Mouse (Mus musculus) splenic B cell, adult 2 months (primary cell): ENCODE results near the gene 1810010H24Rik.
"Not testable (repeated sequence)": the region's sequence is repeated elsewhere in the genome, so short reads cannot be mapped to it uniquely, and the experiment has no call there.

ENCODE experiments used
- DNase-seq: peaks from one replicate; pipeline ENCODE4 v3.0.0-alpha.2; 2011; ENCODE audit warnings: low read depth, low spot score
- H3K27me3 ChIP-seq: 2 replicates; pipeline ENCODE4 v1.6.1; 2012; ENCODE audit warnings: mild to moderate bottlenecking, low read length, moderate library complexity, mixed read lengths; ENCODE audit not compliant: control insufficient read depth, poor library complexity, insufficient read depth, severe bottlenecking
- H3K36me3 ChIP-seq: 2 replicates; pipeline ENCODE4 v1.6.1; 2012; ENCODE audit warnings: mild to moderate bottlenecking, low read length, moderate library complexity, mixed read lengths; ENCODE audit not compliant: control insufficient read depth, poor library complexity, insufficient read depth, severe bottlenecking

1810010H24Rik gene

GRCm38 (mm10) chr11:107001760-107002675 lies 23.5 kb upstream of the 1810010H24Rik start:
- DNase-seq: no peak
- H3K27me3 ChIP-seq: no peaks in the 10 kb centered on the region

GRCm38 (mm10) chr11:107005538-107005937 lies 19.9 kb upstream of the 1810010H24Rik start:
- no peak for DNase-seq
- Histone ChIP-seq H3K27me3 (no peaks in the 10 kb centered on the region), H3K36me3 (no peaks in the 10 kb centered on the region)

More at GRCm38 (mm10) chr11:107001760-107002675, 23.5 kb upstream of the 1810010H24Rik start:
- H3K36me3 ChIP-seq: no peaks in the 10 kb centered on the region

GRCm38 (mm10) chr11:107010447-107010846 lies 15.0 kb upstream of the 1810010H24Rik start:
- no peak for DNase-seq
- no peaks in the 10 kb centered on the region for H3K36me3 ChIP-seq
- no peaks in the 10 kb centered on the region for H3K27me3 ChIP-seq

- no peak for DNase-seq
- no peaks in the 10 kb centered on the region for H3K36me3 ChIP-seq
- H3K27me3 ChIP-seq: no peaks in the 10 kb centered on the region
These were observed 14.3 kb upstream of the 1810010H24Rik start for GRCm38 (mm10) chr11:107011171-107011570.

GRCm38 (mm10) chr11:107011669-107012323 lies 13.7 kb upstream of the 1810010H24Rik start:
- DNase-seq: no peak
- no peaks in the 10 kb centered on the region for H3K36me3 ChIP-seq
- H3K27me3 ChIP-seq: no peaks in the 10 kb centered on the region

GRCm38 (mm10) chr11:107012324-107013017 lies 13.0 kb upstream of the 1810010H24Rik start:
- DNase-seq: peak; percentile 99
- no peaks in the 10 kb centered on the region for H3K27me3 ChIP-seq

GRCm38 (mm10) chr11:107014020-107014585 lies 11.4 kb upstream of the 1810010H24Rik start:
- H3K36me3 ChIP-seq: no peaks in the 10 kb centered on the region
- DNase-seq: peak; percentile 48
- no peaks in the 10 kb centered on the region for H3K27me3 ChIP-seq

More at GRCm38 (mm10) chr11:107012324-107013017, 13.0 kb upstream of the 1810010H24Rik start:
- H3K36me3 ChIP-seq: no peaks in the 10 kb centered on the region

- H3K27me3 ChIP-seq: no peaks in the 10 kb centered on the region
- H3K36me3 ChIP-seq: no peaks in the 10 kb centered on the region
- peak; percentile 76 for DNase-seq
These were observed 10.7 kb upstream of the 1810010H24Rik start for GRCm38 (mm10) chr11:107014597-107015309.

- H3K36me3 ChIP-seq, DNase-seq, H3K27me3 ChIP-seq: not testable (repeated sequence)
These were observed 9.8 kb upstream of the 1810010H24Rik start for GRCm38 (mm10) chr11:107015535-107016187.

GRCm38 (mm10) chr11:107016893-107017292 lies 8.6 kb upstream of the 1810010H24Rik start:
- H3K27me3 ChIP-seq: no peaks in the 10 kb centered on the region
- no peak for DNase-seq
- no peaks in the 10 kb centered on the region for H3K36me3 ChIP-seq

- Histone ChIP-seq H3K27me3 (no peaks in the 10 kb centered on the region), H3K36me3 (no peaks in the 10 kb centered on the region)
- no peak for DNase-seq
These were observed 8.1 kb upstream of the 1810010H24Rik start for GRCm38 (mm10) chr11:107017339-107017886.

- Histone ChIP-seq H3K27me3 (no peaks in the 10 kb centered on the region; the same call in 1 of the 2 replicates), H3K36me3 (no peaks in the 10 kb centered on the region)
- peak; percentile 50 for DNase-seq
These were observed 6.9 kb upstream of the 1810010H24Rik start for GRCm38 (mm10) chr11:107018606-107019005.

- Histone ChIP-seq H3K27me3 (no peaks in the 10 kb centered on the region; the same call in 1 of the 2 replicates), H3K36me3 (no peaks in the 10 kb centered on the region)
- DNase-seq: no peak
These were observed 6.2 kb upstream of the 1810010H24Rik start for GRCm38 (mm10) chr11:107019318-107019717.
